Mouse (Mus musculus): ENCODE results near the gene Ptpn5. TPM values are rescaled to one million over a fixed set of nuclear protein-coding genes. Genes with fewer than 3 reads are reported as not detected.
A peak's percentile ranks its signal among the peaks of the same experiment; 100 is the strongest.

The Ptpn5 gene
- total and polyA plus RNA-seq, 2 experiments: 0.02 TPM; not detected in 1

- no peaks in the 10 kb centered on the region; the same call in 1 of the 2 replicates for H3K4me1 ChIP-seq (ENCODE audit: control insufficient read depth, insufficient read depth, low read length)
- 32% methylated on average over 6 of the region's 6 CpGs for WGBS
- no peak for TF ChIP-seq POLR2A (IDR thresholded peaks at IDR 0.05; ENCODE audit: extremely low read depth, insufficient read depth, low read length)
- no peak for TF ChIP-seq CTCF (IDR thresholded peaks at IDR 0.05; ENCODE audit: low read depth, low read length)
- H3K27ac ChIP-seq (replicated peaks; ENCODE audit: insufficient read depth, low read depth, low read length): peak overlapping the region; percentile 21
- H3K27me3 ChIP-seq (ENCODE audit: control insufficient read depth, insufficient read depth, low read length): no peaks in the 10 kb centered on the region
- DNase-seq (ENCODE audit: extremely low read depth, low read depth, low spot score): peak; percentile 18
- H3K4me3 ChIP-seq (ENCODE audit: insufficient read depth, low read depth, low read length): no peak overlapping the region
- H3K79me2 ChIP-seq (ENCODE audit: control insufficient read depth, insufficient read depth, low read length): no peaks in the 10 kb centered on the region
- no peak overlapping the region for H3K9ac ChIP-seq (ENCODE audit: low read depth, low read length)
- H3K36me3 ChIP-seq (ENCODE audit: control insufficient read depth, insufficient read depth, low read length): no peaks in the 10 kb centered on the region
Measured at GRCm38 (mm10) chr7:47042823-47043490, 90.5 kb downstream of the Ptpn5 start.

GRCm38 (mm10) chr7:47042121-47042520 lies 91.4 kb downstream of the Ptpn5 start:
- H3K27ac ChIP-seq (replicated peaks; ENCODE audit: insufficient read depth, low read depth, low read length): no peak overlapping the region
- H3K4me3 ChIP-seq (ENCODE audit: insufficient read depth, low read depth, low read length): no peak overlapping the region
- H3K9ac ChIP-seq (ENCODE audit: low read depth, low read length): no peak overlapping the region
- WGBS: 33% methylated on average over 4 of the region's 4 CpGs
- no peak for TF ChIP-seq CTCF (IDR thresholded peaks at IDR 0.05; ENCODE audit: low read depth, low read length)
- no peak for TF ChIP-seq POLR2A (IDR thresholded peaks at IDR 0.05; ENCODE audit: extremely low read depth, insufficient read depth, low read length)
- no peaks in the 10 kb centered on the region for H3K36me3 ChIP-seq (ENCODE audit: control insufficient read depth, insufficient read depth, low read length)
- H3K79me2 ChIP-seq (ENCODE audit: control insufficient read depth, insufficient read depth, low read length): no peaks in the 10 kb centered on the region
- peak; percentile 21 for DNase-seq (ENCODE audit: extremely low read depth, low read depth, low spot score)
- H3K27me3 ChIP-seq (ENCODE audit: control insufficient read depth, insufficient read depth, low read length): no peaks in the 10 kb centered on the region
- H3K4me1 ChIP-seq (ENCODE audit: control insufficient read depth, insufficient read depth, low read length): no peaks in the 10 kb centered on the region; the same call in 1 of the 2 replicates

GRCm38 (mm10) chr7:47041706-47042105 lies 91.8 kb downstream of the Ptpn5 start:
- H3K27ac ChIP-seq (replicated peaks; ENCODE audit: insufficient read depth, low read depth, low read length): no peak overlapping the region
- TF ChIP-seq POLR2A (IDR thresholded peaks at IDR 0.05; ENCODE audit: extremely low read depth, insufficient read depth, low read length) (no peak), CTCF (IDR thresholded peaks at IDR 0.05; ENCODE audit: low read depth, low read length) (no peak)
- WGBS: 94% methylated on average over 3 of the region's 3 CpGs

GRCm38 (mm10) chr7:47035426-47035825 lies 98.1 kb downstream of the Ptpn5 start:
- no peak for DNase-seq (ENCODE audit: extremely low read depth, low read depth, low spot score)
- H3K79me2 ChIP-seq (ENCODE audit: control insufficient read depth, insufficient read depth, low read length): no peaks in the 10 kb centered on the region
- no peaks in the 10 kb centered on the region for H3K4me1 ChIP-seq (ENCODE audit: control insufficient read depth, insufficient read depth, low read length)
- TF ChIP-seq CTCF (IDR thresholded peaks at IDR 0.05; ENCODE audit: low read depth, low read length) (no peak), POLR2A (IDR thresholded peaks at IDR 0.05; ENCODE audit: extremely low read depth, insufficient read depth, low read length) (no peak)
- H3K27me3 ChIP-seq (ENCODE audit: control insufficient read depth, insufficient read depth, low read length): no peaks in the 10 kb centered on the region
- no peaks in the 10 kb centered on the region for H3K36me3 ChIP-seq (ENCODE audit: control insufficient read depth, insufficient read depth, low read length)
- WGBS: 80% methylated on average over 8 of the region's 8 CpGs
- no peak overlapping the region for H3K9ac ChIP-seq (ENCODE audit: low read depth, low read length)
- no peak overlapping the region for H3K27ac ChIP-seq (replicated peaks; ENCODE audit: insufficient read depth, low read depth, low read length)
- H3K4me3 ChIP-seq (ENCODE audit: insufficient read depth, low read depth, low read length): no peak overlapping the region

More at GRCm38 (mm10) chr7:47041706-47042105, 91.8 kb downstream of the Ptpn5 start:
- H3K36me3 ChIP-seq (ENCODE audit: control insufficient read depth, insufficient read depth, low read length): no peaks in the 10 kb centered on the region
- H3K9ac ChIP-seq (ENCODE audit: low read depth, low read length): no peak overlapping the region
- no peak for DNase-seq (ENCODE audit: extremely low read depth, low read depth, low spot score)
- no peaks in the 10 kb centered on the region for H3K79me2 ChIP-seq (ENCODE audit: control insufficient read depth, insufficient read depth, low read length)
- no peaks in the 10 kb centered on the region for H3K27me3 ChIP-seq (ENCODE audit: control insufficient read depth, insufficient read depth, low read length)
- no peaks in the 10 kb centered on the region; the same call in 1 of the 2 replicates for H3K4me1 ChIP-seq (ENCODE audit: control insufficient read depth, insufficient read depth, low read length)
- H3K4me3 ChIP-seq (ENCODE audit: insufficient read depth, low read depth, low read length): no peak overlapping the region

- Histone ChIP-seq H3K79me2 (ENCODE audit: control insufficient read depth, insufficient read depth, low read length) (no peaks in the 10 kb centered on the region), H3K4me3 (ENCODE audit: insufficient read depth, low read depth, low read length) (no peak overlapping the region), H3K4me1 (ENCODE audit: control insufficient read depth, insufficient read depth, low read length) (no peaks in the 10 kb centered on the region), H3K9ac (ENCODE audit: low read depth, low read length) (no peak overlapping the region), H3K36me3 (ENCODE audit: control insufficient read depth, insufficient read depth, low read length) (no peaks in the 10 kb centered on the region), H3K27me3 (ENCODE audit: control insufficient read depth, insufficient read depth, low read length) (no peaks in the 10 kb centered on the region), H3K27ac (replicated peaks; ENCODE audit: insufficient read depth, low read depth, low read length) (no peak overlapping the region)
- peak; percentile 53 for DNase-seq (ENCODE audit: extremely low read depth, low read depth, low spot score)
- WGBS: 75% methylated on average over 4 of the region's 4 CpGs
- TF ChIP-seq CTCF (IDR thresholded peaks at IDR 0.05; ENCODE audit: low read depth, low read length) (no peak), POLR2A (IDR thresholded peaks at IDR 0.05; ENCODE audit: extremely low read depth, insufficient read depth, low read length) (no peak)
Measured at GRCm38 (mm10) chr7:47034785-47035384, 98.6 kb downstream of the Ptpn5 start.

- Histone ChIP-seq H3K9ac (ENCODE audit: low read depth, low read length) (no peak overlapping the region), H3K27me3 (ENCODE audit: control insufficient read depth, insufficient read depth, low read length) (no peaks in the 10 kb centered on the region), H3K36me3 (ENCODE audit: control insufficient read depth, insufficient read depth, low read length) (no peaks in the 10 kb centered on the region), H3K4me1 (ENCODE audit: control insufficient read depth, insufficient read depth, low read length) (no peaks in the 10 kb centered on the region), H3K79me2 (ENCODE audit: control insufficient read depth, insufficient read depth, low read length) (no peaks in the 10 kb centered on the region), H3K4me3 (ENCODE audit: insufficient read depth, low read depth, low read length) (no peak overlapping the region), H3K27ac (replicated peaks; ENCODE audit: insufficient read depth, low read depth, low read length) (no peak overlapping the region)
- WGBS: 88% methylated on average over 4 of the region's 4 CpGs
- DNase-seq (ENCODE audit: extremely low read depth, low read depth, low spot score): no peak
- TF ChIP-seq POLR2A (IDR thresholded peaks at IDR 0.05; ENCODE audit: extremely low read depth, insufficient read depth, low read length): no peak
Measured at GRCm38 (mm10) chr7:47031371-47031770, 102.1 kb downstream of the Ptpn5 start.
